Mouse (Mus musculus) midbrain, postnatal 0 days (tissue): ENCODE results near the gene Zc3h18. TPM values are rescaled to one million over a fixed set of nuclear protein-coding genes. Genes with fewer than 3 reads are reported as not detected.
A peak's percentile ranks its signal among the peaks of the same experiment; 100 is the strongest.

ENCODE experiments used
- ATAC-seq: fragments of 200-750 bp; cut with Nextera tagmentation; 2 replicates; pipeline ENCODE4 v1.8.0; 2017; ENCODE audit warnings: moderate number of reproducible peaks, mild to moderate bottlenecking, moderate TSS enrichment, moderate library complexity; ENCODE audit not compliant: low FRiP score
- DNase-seq: peaks from one replicate; pipeline ENCODE4 v3.0.0-alpha.2; 2015; ENCODE audit warnings: low spot score
- H3K27ac ChIP-seq: fragments of 300-500 bp; sonication (generic); 2 replicates; pipeline ENCODE4 v1.5.1; 2014; ENCODE audit warnings: low read depth, mild to moderate bottlenecking, low read length, mixed read lengths
- H3K27me3 ChIP-seq: fragments of 300-500 bp; sonication (generic); 2 replicates; pipeline ENCODE4 v1.6.1; 2014; ENCODE audit warnings: low read length, control low read depth, mixed read lengths; ENCODE audit not compliant: insufficient read depth
- H3K36me3 ChIP-seq: fragments of 300-500 bp; sonication (generic); 2 replicates; pipeline ENCODE4 v1.6.1; 2014; ENCODE audit warnings: low read length, control low read depth, mixed read lengths; ENCODE audit not compliant: insufficient read depth
- H3K4me1 ChIP-seq: fragments of 300-500 bp; sonication (generic); 2 replicates; pipeline ENCODE4 v1.6.1; 2014; ENCODE audit warnings: mild to moderate bottlenecking, control low read depth, antibody characterized with exemption, low read length, mixed read lengths; ENCODE audit not compliant: insufficient read depth
- H3K4me2 ChIP-seq: fragments of 300-500 bp; sonication (generic); 2 replicates; pipeline ENCODE4 v1.6.1; 2014; ENCODE audit warnings: low read depth, mild to moderate bottlenecking, low read length, mixed read lengths; ENCODE audit not compliant: poor library complexity, severe bottlenecking
- H3K4me3 ChIP-seq: fragments of 300-500 bp; sonication (generic); 2 replicates; pipeline ENCODE4 v1.5.1; 2014; ENCODE audit warnings: low read depth, mild to moderate bottlenecking, low read length, moderate library complexity
- H3K9ac ChIP-seq: fragments of 300-500 bp; sonication (generic); replicated peaks from 2 replicates; pipeline ENCODE4 v1.6.1; 2014; ENCODE audit warnings: mild to moderate bottlenecking, low read length, moderate library complexity, mixed read lengths; ENCODE audit not compliant: poor library complexity, severe bottlenecking
- H3K9me3 ChIP-seq: fragments of 300-500 bp; sonication (generic); 2 replicates; pipeline ENCODE4 v1.6.1; 2016; ENCODE audit warnings: low read length, control low read depth
- CTCF ChIP-seq: IDR thresholded peaks from 2 replicates; pipeline ENCODE4 v1.5.1; 2016; ENCODE audit warnings: antibody characterized with exemption, mild to moderate bottlenecking
- WGBS: fragments of 180-500 bp; shearing (Covaris S2); extraction: QIAGEN DNeasy Blood & Tissue Kit; methylation state at CpG from one replicate; pipeline ENCODE4 v1.1.7; 2014; 5-methylcytosine and 5-hydroxymethylcytosine counted together
- polyA plus RNA-seq: library from polyadenylated mRNA; unstranded; fragments of >200 nt; fragmentation: Nextera tagmentation; extraction: Ambion mirVana; gene quantifications from 2 replicates; pipeline ENCODE4 v1.2.1, GENCODE M21; 2015
- total RNA-seq: library from RNA; depleted of rRNA; stranded (reverse); fragments of >200 nt; gene quantifications from 2 replicates; pipeline ENCODE4 v1.2.3, GENCODE M21; 2014

The Zc3h18 gene
- total and polyA plus RNA-seq, 2 experiments from 2014 or later = 25.0 to 29.4 TPM

DNA sequence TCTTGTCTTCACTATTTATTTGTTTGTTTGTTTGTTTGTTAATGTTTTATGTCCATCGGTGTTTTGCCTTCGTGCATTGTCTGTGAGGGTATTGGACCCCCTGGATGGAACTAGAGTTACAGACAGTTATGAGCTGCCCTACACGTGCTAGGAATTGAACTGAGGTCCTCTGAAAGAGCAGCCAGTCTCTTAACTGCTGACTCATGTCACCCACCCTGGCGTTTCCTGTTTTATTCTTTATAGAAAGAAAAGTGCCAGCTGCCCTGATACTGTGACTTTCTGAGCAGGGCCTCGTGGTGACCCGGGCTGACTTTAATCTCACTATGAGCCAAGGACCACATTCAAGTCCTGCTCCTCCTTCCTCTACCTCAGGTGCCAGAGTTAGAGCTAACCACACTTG lies 39.1 kb downstream of the Zc3h18 start:
- no peak overlapping the region for H3K27ac ChIP-seq
- no peak for DNase-seq
- no peak overlapping the region for H3K4me2 ChIP-seq
- H3K9me3 ChIP-seq = no peaks in the 10 kb centered on the region
- ATAC-seq = no peak
- no peak for TF ChIP-seq CTCF
- no peak overlapping the region for H3K4me3 ChIP-seq
- H3K4me1 ChIP-seq = no peaks in the 10 kb centered on the region
- peaks cover 69% of the 10 kb centered on the region for H3K36me3 ChIP-seq
- WGBS = 90% methylated on average over 6 of the region's 6 CpGs
- no peaks in the 10 kb centered on the region for H3K27me3 ChIP-seq
- H3K9ac ChIP-seq = no peak overlapping the region

DNA sequence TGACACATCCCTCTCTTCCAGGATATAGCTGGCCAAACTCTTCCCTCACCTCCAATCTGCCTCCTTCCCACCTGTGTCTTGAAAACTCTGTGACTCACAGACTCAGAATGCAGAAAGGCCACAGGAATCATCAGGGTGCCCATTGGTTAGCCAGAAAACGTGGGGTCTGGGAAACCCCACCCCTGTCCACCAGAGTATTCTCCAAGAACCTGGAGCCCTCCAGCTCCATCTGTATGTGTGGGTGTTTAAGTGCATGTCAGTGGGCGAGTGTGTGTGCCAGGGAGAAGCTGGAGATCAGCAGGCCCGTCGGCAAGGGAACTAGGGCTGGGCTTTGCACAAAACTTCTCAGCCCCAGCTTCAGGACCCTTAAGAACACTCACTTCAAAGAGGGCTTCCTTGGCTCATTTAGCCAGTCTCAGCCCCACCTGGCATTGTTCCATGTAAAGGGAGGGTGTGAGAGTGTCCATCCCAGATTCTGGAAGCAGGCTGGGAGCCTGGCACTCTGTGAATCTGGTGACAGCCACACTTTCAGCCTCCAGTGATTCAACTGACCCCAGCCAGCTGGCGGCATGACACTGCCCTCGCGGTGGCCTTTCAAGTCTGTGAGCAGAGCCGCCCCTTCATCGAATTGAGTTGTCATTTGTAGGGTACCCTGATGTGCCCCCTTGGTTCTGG lies 43.6 kb downstream of the Zc3h18 start:
- no peak overlapping the region for H3K4me3 ChIP-seq
- H3K36me3 ChIP-seq = peaks cover 28% of the 10 kb centered on the region
- ATAC-seq (no peak), DNase-seq (peak; percentile 72)
- TF ChIP-seq CTCF = no peak
- H3K9me3 ChIP-seq = no peaks in the 10 kb centered on the region
- no peak overlapping the region for H3K27ac ChIP-seq
- WGBS = 58% methylated on average over 9 of the region's 9 CpGs
- no peaks in the 10 kb centered on the region for H3K4me1 ChIP-seq
- H3K27me3 ChIP-seq = no peaks in the 10 kb centered on the region
- H3K4me2 ChIP-seq = no peak overlapping the region
- H3K9ac ChIP-seq = no peak overlapping the region

DNA sequence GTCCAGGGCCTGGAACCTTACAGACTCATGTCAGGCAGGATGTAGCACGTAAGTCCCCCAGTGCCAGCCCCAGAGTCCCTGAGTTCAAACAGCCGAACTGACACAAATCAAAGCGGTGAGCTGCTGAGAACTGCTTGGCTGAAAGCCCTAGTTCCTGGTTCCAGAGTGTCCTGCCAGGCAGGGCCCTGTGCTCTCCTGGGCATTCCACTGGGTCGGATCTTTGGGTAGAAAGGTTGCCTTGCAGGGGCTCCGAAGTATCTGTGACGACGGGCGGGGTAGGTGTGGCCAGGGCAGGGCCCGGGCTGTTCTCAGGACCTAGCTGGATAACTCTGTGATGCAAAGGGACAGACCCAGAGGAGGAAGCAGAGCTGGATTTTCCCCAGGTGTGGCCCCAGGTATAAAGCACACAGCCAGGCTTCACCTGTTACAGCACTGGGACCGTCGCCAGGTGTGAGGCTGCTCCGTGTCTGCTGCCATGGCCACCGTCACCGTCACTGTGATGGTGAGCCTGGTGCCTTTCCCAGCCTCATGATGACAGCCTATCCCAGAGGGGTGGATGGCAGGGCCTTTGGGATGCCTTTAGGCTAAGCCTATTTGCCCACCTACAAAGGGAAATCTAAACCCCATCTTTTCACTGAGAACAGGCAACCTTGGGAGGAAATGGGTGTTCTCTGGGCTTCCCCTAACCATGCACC lies 45.1 kb downstream of the Zc3h18 start, which contains the start of gene Il17c:
TSS of gene Il17c (plus strand) at position 645 of the 695 bp plus-strand sequence.
- H3K36me3 ChIP-seq = peaks cover 13% of the 10 kb centered on the region
- H3K27ac ChIP-seq = no peak within 1 kb of the TSS
- H3K4me2 ChIP-seq = no peak within 1 kb of the TSS
- DNase-seq (no peak), ATAC-seq (no peak)
- no peaks in the 10 kb centered on the region for H3K4me1 ChIP-seq
- no peak for TF ChIP-seq CTCF
- WGBS = 88% methylated on average over 14 of the region's 14 CpGs
- no peaks in the 10 kb centered on the region for H3K27me3 ChIP-seq
- H3K4me3 ChIP-seq = no peak within 1 kb of the TSS
- H3K9ac ChIP-seq = no peak within 1 kb of the TSS
- H3K9me3 ChIP-seq = no peaks in the 10 kb centered on the region

DNA sequence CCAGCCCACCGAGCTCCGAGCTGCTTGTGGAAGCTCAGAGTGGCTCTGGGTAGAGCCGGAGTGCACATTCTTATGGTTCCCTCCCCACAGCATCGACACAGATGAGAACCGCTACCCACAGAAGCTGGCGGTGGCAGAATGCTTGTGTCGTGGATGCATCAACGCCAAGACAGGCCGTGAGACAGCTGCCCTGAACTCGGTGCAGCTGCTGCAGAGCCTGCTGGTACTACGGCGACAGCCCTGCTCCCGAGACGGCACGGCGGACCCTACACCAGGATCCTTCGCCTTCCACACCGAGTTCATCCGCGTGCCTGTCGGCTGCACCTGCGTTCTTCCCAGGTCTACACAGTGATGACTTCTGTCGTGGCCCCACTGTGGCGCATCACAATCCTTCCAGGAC lies 46.8 kb downstream of the Zc3h18 start:
- ATAC-seq (no peak), DNase-seq (no peak)
- H3K36me3 ChIP-seq = peaks cover 3% of the 10 kb centered on the region
- no peak overlapping the region for H3K4me3 ChIP-seq
- no peaks in the 10 kb centered on the region for H3K4me1 ChIP-seq
- no peak for TF ChIP-seq CTCF
- H3K9me3 ChIP-seq = no peaks in the 10 kb centered on the region
- H3K27ac ChIP-seq = no peak overlapping the region
- H3K27me3 ChIP-seq = no peaks in the 10 kb centered on the region
- no peak overlapping the region for H3K4me2 ChIP-seq
- WGBS = 87% methylated on average over 24 of the region's 24 CpGs
- H3K9ac ChIP-seq = no peak overlapping the region

DNA sequence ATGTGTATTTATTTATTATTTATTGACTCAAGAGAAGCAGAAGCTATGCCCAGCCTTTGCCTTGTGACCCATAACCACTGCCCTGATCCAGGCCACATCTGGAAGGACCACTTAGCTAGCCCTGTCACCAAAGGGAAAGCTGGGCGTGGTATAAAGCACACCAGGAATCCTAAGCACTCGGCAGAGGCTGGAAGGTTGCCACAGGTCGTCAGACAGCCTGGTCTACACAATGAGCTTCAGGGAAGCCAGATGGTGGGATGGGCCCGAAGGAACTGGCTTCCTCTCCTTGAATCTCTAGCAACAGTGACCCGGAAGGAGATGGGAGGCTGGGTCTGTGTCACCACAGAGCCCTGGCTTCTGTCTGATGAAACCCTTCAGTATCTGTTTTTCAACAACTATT lies 47.2 kb downstream of the Zc3h18 start:
- WGBS = 64% methylated on average over 5 of the region's 5 CpGs
- TF ChIP-seq CTCF = no peak
- DNase-seq = peak; percentile 38

DNA sequence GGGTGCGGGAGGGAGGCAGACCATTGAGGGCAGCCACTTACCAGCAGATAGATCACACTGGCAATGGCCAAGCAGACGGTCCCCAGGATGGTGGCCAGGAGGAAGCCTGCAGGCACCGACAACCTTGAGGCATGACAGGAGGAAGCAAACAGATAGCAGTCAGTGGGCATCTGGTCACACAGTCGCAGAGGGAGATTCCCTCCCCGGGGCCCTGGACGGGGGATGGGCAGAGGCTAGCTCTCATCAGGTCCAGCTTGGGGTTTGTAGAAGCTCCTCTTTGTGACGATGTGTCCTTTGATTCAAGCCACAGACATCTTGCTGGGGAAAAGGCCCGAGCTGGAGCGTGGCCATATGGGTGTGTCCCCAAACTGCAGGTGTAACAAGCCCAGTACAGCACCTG lies 49.7 kb downstream of the Zc3h18 start:
- H3K9me3 ChIP-seq = no peaks in the 10 kb centered on the region
- no peak overlapping the region for H3K4me2 ChIP-seq
- H3K27me3 ChIP-seq = no peaks in the 10 kb centered on the region
- no peak for TF ChIP-seq CTCF
- no peak overlapping the region for H3K9ac ChIP-seq
- no peaks in the 10 kb centered on the region for H3K36me3 ChIP-seq
- 78% methylated on average over 9 of the region's 9 CpGs for WGBS
- H3K27ac ChIP-seq = no peak overlapping the region
- DNase-seq (no peak), ATAC-seq (no peak)
- H3K4me1 ChIP-seq = no peaks in the 10 kb centered on the region
- H3K4me3 ChIP-seq = no peak overlapping the region

More for the DNA sequence above, 47.2 kb downstream of the Zc3h18 start:
- no peaks in the 10 kb centered on the region for H3K4me1 ChIP-seq
- ATAC-seq = no peak
- H3K36me3 ChIP-seq = no peaks in the 10 kb centered on the region; the same call in 1 of the 2 replicates
- no peak overlapping the region for H3K4me2 ChIP-seq
- H3K9me3 ChIP-seq = no peaks in the 10 kb centered on the region
- H3K27ac ChIP-seq = no peak overlapping the region
- no peak overlapping the region for H3K9ac ChIP-seq
- no peak overlapping the region for H3K4me3 ChIP-seq
- H3K27me3 ChIP-seq = no peaks in the 10 kb centered on the region
